In genomic region chrX:70476792-70477776, GRCm38 (mm10) we compare ENCODE assay signal across 7 mouse cellular contexts. TPM values are rescaled to one million over a fixed set of nuclear protein-coding genes. Genes with fewer than 3 reads are reported as not detected.
DNase-seq lines count a peak whose midpoint lies in the region; ATAC-seq lines count a peak whose summit lies in the region.

TSS of gene Tmem185a (minus strand) at chrX:70477180.

- no peaks in the 10 kb centered on the region for H3K9me3 ChIP-seq in embryonic facial prominence, embryonic 10.5 days
- no peaks in the 10 kb centered on the region for H3K9me3 ChIP-seq in limb, embryonic 11.5 days (ENCODE audit: control insufficient read depth, low read length)
- no peaks in the 10 kb centered on the region for H3K9me3 ChIP-seq in midbrain, embryonic 14.5 days (ENCODE audit: control insufficient read depth, low read length)

- 22% methylated on average over 42 of the region's 42 CpGs for WGBS in embryonic facial prominence, embryonic 10.5 days
- WGBS in limb, embryonic 11.5 days = 15% methylated on average over 36 of the region's 42 CpGs
- whole genome bisulfite sequencing in midbrain, embryonic 14.5 days = 24% methylated on average over 42 of the region's 42 CpGs

- peak within 1 kb of the TSS; percentile 86 for H3K27ac ChIP-seq in embryonic facial prominence, embryonic 10.5 days (replicated peaks)
- H3K27ac ChIP-seq in limb, embryonic 11.5 days (replicated peaks; ENCODE audit: low read depth, low read length) = no peak within 1 kb of the TSS
- peak within 1 kb of the TSS; percentile 79 for H3K27ac ChIP-seq in midbrain, embryonic 14.5 days (replicated peaks; ENCODE audit: low read depth, low read length)

- peak within 1 kb of the TSS; percentile 50 for H3K4me2 ChIP-seq in limb, embryonic 11.5 days (ENCODE audit: low read depth, severe bottlenecking)
- peak within 1 kb of the TSS; percentile 60 for H3K4me2 ChIP-seq in midbrain, embryonic 14.5 days (ENCODE audit: low read length)

- H3K4me3 ChIP-seq in embryonic facial prominence, embryonic 10.5 days = peak within 1 kb of the TSS; percentile 67
- H3K4me3 ChIP-seq in limb, embryonic 11.5 days (ENCODE audit: low read depth, low read length) = peak within 1 kb of the TSS; percentile 49
- H3K4me3 ChIP-seq in midbrain, embryonic 14.5 days (replicated peaks; ENCODE audit: low read depth, low read length) = peak within 1 kb of the TSS; percentile 54

- H3K36me3 ChIP-seq in embryonic facial prominence, embryonic 10.5 days (replicated peaks) = no peaks in the 10 kb centered on the region
- H3K36me3 ChIP-seq in limb, embryonic 11.5 days (ENCODE audit: control insufficient read depth, insufficient read depth, low read length) = no peaks in the 10 kb centered on the region
- H3K36me3 ChIP-seq in midbrain, embryonic 14.5 days (ENCODE audit: control insufficient read depth, insufficient read depth, low read length) = no peaks in the 10 kb centered on the region

- 0 out of 2 replicates have a peak, but pooled peaks cover 8% of the 10 kb centered on the region for H3K27me3 ChIP-seq in embryonic facial prominence, embryonic 10.5 days (replicated peaks; ENCODE audit: low read depth, poor library complexity, severe bottlenecking)
- no peaks in the 10 kb centered on the region for H3K27me3 ChIP-seq in limb, embryonic 11.5 days (ENCODE audit: control insufficient read depth, insufficient read depth, low read length)
- H3K27me3 ChIP-seq in midbrain, embryonic 14.5 days (ENCODE audit: control insufficient read depth, insufficient read depth, low read length) = no peaks in the 10 kb centered on the region

- peak; percentile 87 for ATAC-seq in limb, embryonic 11.5 days (ENCODE audit: insufficient number of reproducible peaks, low FRiP score, low TSS enrichment, low read depth)
- ATAC-seq in midbrain, embryonic 14.5 days (ENCODE audit: low FRiP score, low TSS enrichment) = peak; percentile 93

- peak; percentile 90 for DNase-seq in adrenal gland, postnatal 10 days
- peak; percentile 86 for DNase-seq in embryonic facial prominence, embryonic 10.5 days (ENCODE audit: low spot score)
- peak; percentile 99 for DNase-seq in heart, adult 11 months
- peak; percentile 82 for DNase-seq in kidney, adult 18-20 months
- DNase-seq in limb, embryonic 11.5 days (ENCODE audit: low spot score) = peak; percentile 82
- DNase-seq in midbrain, embryonic 14.5 days = peak; percentile 90
- peak; percentile 66 to 68 for DNase-seq in spleen, adult 18-20 months

- H3K4me1 ChIP-seq in embryonic facial prominence, embryonic 10.5 days = peaks cover 4% of the 10 kb centered on the region; the same call in 1 of the 2 replicates
- H3K4me1 ChIP-seq in limb, embryonic 11.5 days (ENCODE audit: control insufficient read depth, insufficient read depth, low read length) = no peaks in the 10 kb centered on the region
- H3K4me1 ChIP-seq in midbrain, embryonic 14.5 days (ENCODE audit: control insufficient read depth, insufficient read depth, low read length) = peaks cover 9% of the 10 kb centered on the region; the same call in 1 of the 2 replicates

- H3K9ac ChIP-seq in limb, embryonic 11.5 days (ENCODE audit: low read length) = peak within 1 kb of the TSS; percentile 60
- H3K9ac ChIP-seq in midbrain, embryonic 14.5 days (replicated peaks; ENCODE audit: low read length) = peak within 1 kb of the TSS; percentile 64

RNA-seq across cellular contexts. Expression of gene Tmem185a, which starts in this region (rescaled TPM):
- total RNA-seq in adrenal gland, postnatal 10 days (2021) = 10 to 100 TPM; 40.0 to 42.6 TPM
- 35.6 and 37.5 TPM in 2 replicates for polyA plus RNA-seq in embryonic facial prominence, embryonic 10.5 days (2016; fragmentation: Nextera tagmentation; extraction: Ambion mirVana)
- 40.1 and 40.2 TPM in 2 replicates for polyA plus RNA-seq in limb, embryonic 11.5 days (2014; fragmentation: Nextera tagmentation; extraction: Ambion mirVana)
- 44.1 and 55.1 TPM in 2 replicates for polyA plus RNA-seq in midbrain, embryonic 14.5 days (2014; fragmentation: Nextera tagmentation; extraction: Ambion mirVana)
